In the genomic region with DNA sequence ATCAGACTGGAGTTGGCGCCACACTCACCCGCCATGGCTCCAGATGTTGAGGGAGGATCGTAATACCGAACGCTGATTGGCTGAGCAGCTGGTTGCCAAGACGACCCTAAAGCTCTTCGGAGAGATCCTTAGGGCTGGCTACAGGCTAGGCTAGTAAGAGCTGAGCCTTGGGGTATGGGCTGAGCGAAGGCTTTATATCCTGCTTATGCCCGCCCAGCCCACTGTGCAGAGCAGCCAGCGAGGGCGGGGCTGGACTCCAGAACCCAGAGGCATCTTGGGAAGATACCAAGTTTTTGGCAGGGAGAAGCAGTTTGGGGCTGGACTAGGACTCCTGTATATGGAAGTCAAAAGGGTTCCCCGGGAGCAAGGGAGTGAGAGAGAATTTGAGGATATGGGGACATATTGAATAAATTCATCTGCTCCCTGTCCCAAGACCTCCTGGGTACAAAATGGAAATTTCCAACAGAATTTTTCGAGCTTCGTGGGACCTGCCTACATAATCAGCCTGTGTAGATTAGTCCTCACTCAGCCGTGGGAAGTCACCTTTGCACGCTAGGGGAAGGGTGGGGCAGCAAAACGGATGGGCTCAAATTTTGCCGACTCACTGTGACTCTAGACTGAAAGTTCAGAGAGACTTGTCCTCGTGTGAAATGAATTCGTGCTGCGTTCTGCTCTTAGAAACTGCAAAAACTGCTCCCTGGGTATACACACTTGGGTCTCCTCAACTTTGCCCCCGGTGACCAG, we compare ENCODE assay signal across 8 mouse cellular contexts. TPM values are rescaled to one million over a fixed set of nuclear protein-coding genes. Genes with fewer than 3 reads are reported as not detected.
DNase-seq lines count a peak whose midpoint lies in the region; ATAC-seq lines count a peak whose summit lies in the region.

TSS of gene Nqo1 (minus strand) at position 169 of the 744 bp plus-strand sequence.

- peak within 1 kb of the TSS; percentile 57 for H3K4me2 ChIP-seq in hindbrain, embryonic 13.5 days

- peak; percentile 95 for ATAC-seq in hindbrain, embryonic 13.5 days (ENCODE audit: low FRiP score)

- H3K27ac ChIP-seq in hindbrain, embryonic 13.5 days: peak within 1 kb of the TSS; percentile 40; the same call in 1 of the 2 replicates

- peak within 1 kb of the TSS; percentile 31 for H3K4me3 ChIP-seq in hindbrain, embryonic 13.5 days

- H3K9me3 ChIP-seq in hindbrain, embryonic 13.5 days: no peaks in the 10 kb centered on the region

- DNase-seq in T-cell, adult 2 months (ENCODE audit: low spot score): peak; percentile 59
- DNase-seq in cerebellum, postnatal 25 days: peak; percentile 63 to 74
- peak; percentile 16 to 39 for DNase-seq in frontal cortex, postnatal 25 days (ENCODE audit: low spot score in 2 of 2)
- DNase-seq in layer of hippocampus, postnatal 14 days (ENCODE audit: low spot score in 2 of 2): peak; percentile 40 to 51
- peak; percentile 89 for DNase-seq in lung, postnatal 10 days
- peak; percentile 61 for DNase-seq in ovary, postnatal 14 days (ENCODE audit: low spot score)
- DNase-seq in thymus, postnatal 14 days: peak; percentile 64

- peak within 1 kb of the TSS; percentile 51 for H3K9ac ChIP-seq in hindbrain, embryonic 13.5 days

- 15% methylated on average over 22 of the region's 22 CpGs for WGBS in hindbrain, embryonic 13.5 days

- H3K4me1 ChIP-seq in hindbrain, embryonic 13.5 days (replicated peaks): peaks cover 22% of the 10 kb centered on the region

- H3K36me3 ChIP-seq in hindbrain, embryonic 13.5 days: peaks cover 8% of the 10 kb centered on the region; the same call in 1 of the 2 replicates

- H3K27me3 ChIP-seq in hindbrain, embryonic 13.5 days: no peaks in the 10 kb centered on the region

RNA-seq across cellular contexts. Expression of gene Nqo1, which starts in this region (rescaled TPM):
- polyA plus RNA-seq in hindbrain, embryonic 13.5 days (2015; fragmentation: Nextera tagmentation; extraction: Ambion mirVana): 5.3 and 6.7 TPM in 2 replicates
- 1 to 10 TPM; 4.3 to 4.4 TPM for total RNA-seq in layer of hippocampus, postnatal 14 days (2021)

Comparison
In these comparisons a context has a peak if more than half of its experiments do, and no peak if none do; other contexts are left out.
1. Peak in every context shown above with its lines: DNase-seq, ATAC-seq, H3K4me3 ChIP-seq and H3K27ac ChIP-seq.
2. DNase-seq: peak in every context shown above with its lines; median percentile 89 in lung, postnatal 10 days; 68 in cerebellum, postnatal 25 days; 64 in thymus, postnatal 14 days; 61 in ovary, postnatal 14 days; 59 in T-cell, adult 2 months; 46 in layer of hippocampus, postnatal 14 days; 28 in frontal cortex, postnatal 25 days.